Mouse (Mus musculus): ENCODE measurements around the gene Traf2. TPM values are rescaled to one million over a fixed set of nuclear protein-coding genes. Genes with fewer than 3 reads are reported as not detected.
"Not testable (repeated sequence)": the region's sequence is repeated elsewhere in the genome, so short reads cannot be mapped to it uniquely, and the experiment has no call there.

Gene Traf2
- polyA plus RNA-seq, 1 experiment from 2014 or later = 37.2 TPM

DNA sequence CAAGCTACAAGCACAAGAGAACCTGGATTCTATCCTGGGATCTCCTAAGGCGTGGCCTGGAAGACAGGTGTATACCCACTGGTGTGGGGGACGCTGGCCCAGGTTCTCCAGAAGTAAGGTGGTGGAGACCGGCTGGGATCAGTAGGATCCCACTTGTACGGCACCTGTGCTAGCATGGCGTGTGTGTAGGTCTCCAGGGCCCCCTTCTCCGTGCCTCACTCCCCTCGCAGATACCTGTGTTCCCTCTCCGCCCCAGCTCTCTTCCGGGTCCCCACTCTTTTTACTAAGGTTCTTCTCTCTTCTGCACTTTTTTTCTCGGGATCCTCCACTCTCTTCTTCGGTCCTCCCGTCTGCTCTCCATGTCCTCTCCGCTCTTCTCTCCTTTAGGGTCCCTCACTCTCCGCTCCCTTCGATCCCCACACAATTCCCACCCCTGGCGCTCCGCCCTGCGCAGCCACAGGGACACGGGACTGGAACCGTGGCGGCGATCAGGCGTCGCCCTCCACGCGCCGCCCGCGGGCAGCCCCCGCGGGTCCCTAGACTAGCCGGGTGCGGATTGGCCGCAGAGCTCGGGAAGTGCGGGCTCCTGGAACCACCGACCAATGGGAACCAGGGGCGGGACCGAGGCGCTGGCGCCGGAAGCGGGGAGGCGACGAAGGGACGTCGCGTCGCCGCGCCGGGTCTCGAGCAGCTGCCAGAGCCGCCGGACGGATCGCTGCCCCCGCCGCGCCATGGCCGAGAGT is 10.7 kb upstream of the Traf2 start, which contains the start of gene Edf1:
TSS of gene Edf1 (plus strand) at position 627 of the 743 bp plus-strand sequence.
- Histone ChIP-seq H3K4me1 (replicated peaks; ENCODE audit: control insufficient read depth, insufficient read depth, low read length) (peaks cover 9% of the 10 kb centered on the region), H3K36me3 (ENCODE audit: control insufficient read depth, insufficient read depth, low read length) (peaks cover 16% of the 10 kb centered on the region; the same call in 1 of the 2 replicates), H3K4me2 (ENCODE audit: low read depth, low read length, severe bottlenecking) (peak within 1 kb of the TSS; percentile 98), H3K9me3 (ENCODE audit: control insufficient read depth, low read length) (no peaks in the 10 kb centered on the region), H3K27me3 (ENCODE audit: control insufficient read depth, insufficient read depth, low read length) (no peaks in the 10 kb centered on the region), H3K9ac (ENCODE audit: low read length) (peak within 1 kb of the TSS; percentile 87), H3K27ac (ENCODE audit: low read depth, low read length) (0 out of 2 replicates have a peak within 1 kb of the TSS, but pooled peaks have one; percentile 18), H3K4me3 (ENCODE audit: low read depth, low read length) (peak within 1 kb of the TSS; percentile 94)
- ATAC-seq (replicated peaks; ENCODE audit: low FRiP score) = peak; percentile 98
- WGBS = under 1% methylated on average over 54 of the region's 61 CpGs
- DNase-seq (ENCODE audit: low spot score) = peak; percentile 96

DNA sequence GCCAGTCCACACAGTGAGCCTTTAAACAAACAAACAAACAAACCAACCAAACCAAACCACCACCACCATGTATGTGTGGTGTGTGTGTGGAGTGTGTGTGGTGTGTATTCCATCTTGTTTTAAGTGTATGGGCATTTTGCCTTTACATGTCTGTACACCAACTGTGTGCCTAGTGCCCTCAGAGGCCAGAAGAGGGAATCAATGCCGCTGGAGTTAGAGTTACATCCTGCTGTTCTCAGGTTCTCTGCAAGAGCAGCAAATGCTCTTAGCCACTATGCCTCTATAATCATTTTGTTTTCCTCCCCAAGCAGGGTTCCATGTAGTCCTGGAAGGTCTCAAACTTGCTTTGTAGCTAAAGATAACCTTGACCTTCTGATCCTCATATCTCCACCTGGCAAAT is 9.6 kb upstream of the Traf2 start:
- peaks cover 9% of the 10 kb centered on the region for H3K4me1 ChIP-seq (replicated peaks; ENCODE audit: control insufficient read depth, insufficient read depth, low read length)
- H3K27me3 ChIP-seq (ENCODE audit: control insufficient read depth, insufficient read depth, low read length) = no peaks in the 10 kb centered on the region
- H3K9ac ChIP-seq (ENCODE audit: low read length) = no peak overlapping the region
- ATAC-seq (replicated peaks; ENCODE audit: low FRiP score) (no peak), DNase-seq (ENCODE audit: low spot score) (no peak)
- H3K27ac ChIP-seq (ENCODE audit: low read depth, low read length) = no peak overlapping the region
- WGBS = 77% methylated on average over 1 of the region's 1 CpGs
- H3K9me3 ChIP-seq (ENCODE audit: control insufficient read depth, low read length) = no peaks in the 10 kb centered on the region
- no peak overlapping the region for H3K4me2 ChIP-seq (ENCODE audit: low read depth, low read length, severe bottlenecking)
- H3K4me3 ChIP-seq (ENCODE audit: low read depth, low read length) = no peak overlapping the region
- peaks cover 9% of the 10 kb centered on the region; the same call in 1 of the 2 replicates for H3K36me3 ChIP-seq (ENCODE audit: control insufficient read depth, insufficient read depth, low read length)

DNA sequence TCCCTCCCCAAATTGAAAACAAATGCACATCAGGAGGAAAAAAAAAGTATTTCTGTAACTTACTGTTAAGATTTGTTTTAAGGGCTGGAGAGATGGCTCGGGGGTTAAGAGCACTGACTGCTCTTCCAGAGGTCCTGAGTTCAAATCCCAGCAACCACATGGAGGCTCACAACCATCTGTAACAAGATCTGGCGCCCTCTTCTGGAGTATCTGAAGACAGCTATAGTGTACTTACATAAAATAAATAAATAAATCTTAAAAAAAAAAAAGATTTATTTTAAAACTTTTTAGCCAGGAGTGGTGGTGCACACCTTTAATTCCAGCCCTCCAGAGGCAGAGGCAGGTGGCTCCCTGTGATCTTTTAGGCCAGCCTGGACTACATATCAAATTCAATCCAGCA is 8.7 kb upstream of the Traf2 start:
- not testable (repeated sequence) for ATAC-seq (replicated peaks; ENCODE audit: low FRiP score); H3K9ac ChIP-seq (ENCODE audit: low read length); DNase-seq (ENCODE audit: low spot score)

GRCm38 (mm10) chr2:25553171-25553786 is 6.5 kb upstream of the Traf2 start:
- not testable (repeated sequence) for H3K4me2 ChIP-seq (ENCODE audit: low read depth, low read length, severe bottlenecking); H3K9me3 ChIP-seq (ENCODE audit: control insufficient read depth, low read length); H3K4me3 ChIP-seq (ENCODE audit: low read depth, low read length); H3K4me1 ChIP-seq (replicated peaks; ENCODE audit: control insufficient read depth, insufficient read depth, low read length); DNase-seq (ENCODE audit: low spot score); H3K36me3 ChIP-seq (ENCODE audit: control insufficient read depth, insufficient read depth, low read length); H3K27ac ChIP-seq (ENCODE audit: low read depth, low read length); H3K27me3 ChIP-seq (ENCODE audit: control insufficient read depth, insufficient read depth, low read length); H3K9ac ChIP-seq (ENCODE audit: low read length); ATAC-seq (replicated peaks; ENCODE audit: low FRiP score)
- 86% methylated on average over 4 of the region's 4 CpGs for WGBS

More for the DNA sequence above, 8.7 kb upstream of the Traf2 start:
- H3K27me3 ChIP-seq (ENCODE audit: control insufficient read depth, insufficient read depth, low read length); H3K36me3 ChIP-seq (ENCODE audit: control insufficient read depth, insufficient read depth, low read length); H3K9me3 ChIP-seq (ENCODE audit: control insufficient read depth, low read length); H3K4me2 ChIP-seq (ENCODE audit: low read depth, low read length, severe bottlenecking); H3K27ac ChIP-seq (ENCODE audit: low read depth, low read length); H3K4me3 ChIP-seq (ENCODE audit: low read depth, low read length); H3K4me1 ChIP-seq (replicated peaks; ENCODE audit: control insufficient read depth, insufficient read depth, low read length): not testable (repeated sequence)
- 59% methylated on average over 2 of the region's 2 CpGs for WGBS

- Histone ChIP-seq H3K4me3 (ENCODE audit: low read depth, low read length) (no peak overlapping the region), H3K27ac (ENCODE audit: low read depth, low read length) (no peak overlapping the region), H3K4me1 (replicated peaks; ENCODE audit: control insufficient read depth, insufficient read depth, low read length) (no peaks in the 10 kb centered on the region; the same call in 1 of the 2 replicates), H3K36me3 (ENCODE audit: control insufficient read depth, insufficient read depth, low read length) (no peaks in the 10 kb centered on the region), H3K9ac (ENCODE audit: low read length) (no peak overlapping the region), H3K4me2 (ENCODE audit: low read depth, low read length, severe bottlenecking) (no peak overlapping the region), H3K9me3 (ENCODE audit: control insufficient read depth, low read length) (no peaks in the 10 kb centered on the region), H3K27me3 (ENCODE audit: control insufficient read depth, insufficient read depth, low read length) (no peaks in the 10 kb centered on the region)
- DNase-seq (ENCODE audit: low spot score) = no peak
- 25% methylated on average over 5 of the region's 5 CpGs for WGBS
- ATAC-seq (replicated peaks; ENCODE audit: low FRiP score) = no peak
Measured at GRCm38 (mm10) chr2:25551186-25551585, 4.4 kb upstream of the Traf2 start.

DNA sequence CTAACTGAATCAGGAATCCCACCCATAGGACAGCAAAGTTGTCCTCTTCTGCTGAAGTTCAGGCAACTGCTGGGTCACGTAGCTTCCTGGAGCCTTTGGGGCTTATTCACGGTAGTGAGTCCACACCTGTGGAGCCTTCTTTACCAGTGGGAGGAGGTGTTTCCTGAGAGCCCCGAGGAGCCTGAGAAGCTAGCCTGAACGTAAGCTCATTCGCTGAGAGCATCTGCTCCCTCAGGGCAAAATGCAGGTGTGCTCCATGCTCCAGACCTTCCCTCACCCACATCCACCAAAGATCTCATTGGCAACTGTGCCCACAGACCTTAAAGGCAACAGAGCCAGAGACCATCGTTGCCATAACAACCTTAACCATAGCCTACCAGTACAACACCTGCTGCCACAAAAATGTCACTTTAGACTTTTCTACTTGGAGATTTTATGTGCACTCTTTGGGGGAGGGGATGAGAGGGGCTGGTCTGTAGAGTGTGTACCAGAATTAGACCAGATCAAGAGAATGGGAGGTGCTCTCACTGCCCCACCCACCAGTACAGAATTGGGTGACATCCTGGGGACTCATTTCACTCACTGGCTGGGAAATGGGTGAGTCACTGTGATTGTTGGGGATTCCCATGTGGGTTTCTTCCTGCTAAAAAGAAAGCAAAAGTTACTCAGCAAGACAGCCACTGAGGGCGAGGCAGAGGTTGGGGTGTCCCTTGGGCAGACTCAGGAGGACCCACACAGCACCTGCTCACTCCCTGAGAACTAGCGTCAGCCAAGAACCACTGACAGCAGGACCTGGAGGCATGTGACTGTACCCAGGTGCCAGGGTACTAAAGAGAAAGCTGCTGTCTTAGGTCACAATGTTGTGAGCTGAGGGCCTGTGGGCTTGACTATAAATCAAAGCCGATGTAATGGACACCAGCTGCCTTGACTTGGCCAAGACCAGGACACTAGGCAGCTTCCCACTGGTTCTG is 2.6 kb upstream of the Traf2 start:
- Histone ChIP-seq H3K9ac (ENCODE audit: low read length) (no peak overlapping the region), H3K9me3 (ENCODE audit: control insufficient read depth, low read length) (no peaks in the 10 kb centered on the region), H3K4me3 (ENCODE audit: low read depth, low read length) (no peak overlapping the region), H3K4me1 (replicated peaks; ENCODE audit: control insufficient read depth, insufficient read depth, low read length) (peaks cover 4% of the 10 kb centered on the region), H3K4me2 (ENCODE audit: low read depth, low read length, severe bottlenecking) (no peak overlapping the region), H3K27me3 (ENCODE audit: control insufficient read depth, insufficient read depth, low read length) (no peaks in the 10 kb centered on the region), H3K36me3 (ENCODE audit: control insufficient read depth, insufficient read depth, low read length) (no peaks in the 10 kb centered on the region), H3K27ac (ENCODE audit: low read depth, low read length) (no peak overlapping the region)
- 84% methylated on average over 9 of the region's 9 CpGs for WGBS
- DNase-seq (ENCODE audit: low spot score) (no peak), ATAC-seq (replicated peaks; ENCODE audit: low FRiP score) (no peak)

DNA sequence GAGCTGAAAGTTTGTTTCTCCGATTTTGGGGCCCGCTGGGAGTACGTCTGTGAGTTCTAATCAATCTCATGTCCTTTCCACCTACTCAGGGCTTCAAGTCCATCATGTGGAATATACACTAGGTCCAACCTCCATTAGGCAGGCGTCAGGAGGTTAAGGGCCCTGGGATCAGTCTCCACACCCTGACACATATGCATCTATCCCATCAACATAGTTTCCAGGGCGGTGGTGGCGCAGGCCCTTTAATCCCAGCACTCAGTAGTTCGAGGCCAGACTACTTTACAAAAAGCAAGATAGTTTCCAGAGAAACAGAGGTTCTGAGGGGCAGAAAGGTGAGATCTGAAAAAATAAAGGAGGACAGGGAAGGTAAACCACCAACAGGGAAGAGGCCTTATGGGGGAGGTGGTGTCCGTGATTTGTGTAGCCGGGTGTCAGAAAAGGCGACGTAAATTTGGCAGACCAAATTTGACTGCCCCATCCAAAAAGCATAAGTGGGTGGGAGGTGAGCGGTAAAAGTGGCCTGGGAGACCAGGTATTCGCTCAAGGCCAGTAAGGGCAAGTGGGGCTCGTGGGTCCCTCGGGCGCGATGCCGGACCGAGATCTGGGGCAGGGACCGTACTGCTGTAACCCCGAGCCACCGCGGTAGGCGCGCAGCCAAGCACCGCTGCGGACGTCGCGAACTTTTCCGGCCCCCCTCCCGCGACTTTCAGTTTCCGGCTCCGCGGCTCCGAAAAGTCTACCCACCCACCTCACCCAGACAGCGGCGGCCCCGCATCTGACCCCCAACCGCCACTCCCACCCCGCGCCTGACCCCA is 537 bp downstream of the Traf2 start:
- Histone ChIP-seq H3K9me3 (ENCODE audit: control insufficient read depth, low read length) (no peaks in the 10 kb centered on the region), H3K36me3 (ENCODE audit: control insufficient read depth, insufficient read depth, low read length) (no peaks in the 10 kb centered on the region), H3K9ac (ENCODE audit: low read length) (peak overlapping the region; percentile 83), H3K4me3 (ENCODE audit: low read depth, low read length) (peak overlapping the region; percentile 72), H3K27ac (ENCODE audit: low read depth, low read length) (0 out of 2 replicates have a peak overlapping the region, but pooled peaks have one; percentile 18), H3K27me3 (ENCODE audit: control insufficient read depth, insufficient read depth, low read length) (no peaks in the 10 kb centered on the region), H3K4me1 (replicated peaks; ENCODE audit: control insufficient read depth, insufficient read depth, low read length) (peaks cover 4% of the 10 kb centered on the region), H3K4me2 (ENCODE audit: low read depth, low read length, severe bottlenecking) (peak overlapping the region; percentile 57)
- no peak for DNase-seq (ENCODE audit: low spot score)
- ATAC-seq (replicated peaks; ENCODE audit: low FRiP score) = peak; percentile 70
- WGBS = 9% methylated on average over 43 of the region's 43 CpGs

Measured in forebrain, embryonic 11.5 days (tissue).